Mouse (Mus musculus): ENCODE results near the gene Sgsm1. TPM values are rescaled to one million over a fixed set of nuclear protein-coding genes. Genes with fewer than 3 reads are reported as not detected.

Sgsm1 gene
- polyA plus RNA-seq, 1 experiment from 2014 or later, result 5.2 TPM

DNA sequence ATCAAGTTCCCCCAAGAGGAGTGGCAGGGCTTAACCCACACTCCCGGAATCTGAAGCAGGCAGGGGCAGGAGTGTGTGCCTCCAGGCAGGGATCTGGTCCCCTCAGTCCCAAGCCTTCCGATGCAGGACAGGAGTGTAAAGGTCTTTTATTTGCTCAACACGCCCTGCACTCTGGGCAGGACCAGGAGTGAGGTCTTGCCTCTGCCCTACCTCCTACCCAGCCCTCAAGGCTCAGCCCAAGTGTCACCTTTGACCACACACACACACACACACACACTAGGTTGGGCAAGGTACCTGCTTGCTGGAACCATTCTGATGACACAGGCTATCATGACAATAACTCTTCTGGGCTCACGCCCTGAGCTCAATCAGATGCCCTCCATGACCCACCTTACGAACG, 91.1 kb downstream of the Sgsm1 start:
- WGBS, result 59% methylated on average over 6 of the region's 6 CpGs
- H3K27me3 ChIP-seq (ENCODE audit: insufficient read depth, low read length), result peaks cover 7% of the 10 kb centered on the region; the same call in 1 of the 2 replicates
- no peak for ATAC-seq (ENCODE audit: insufficient read depth)
- DNase-seq, result no peak
- no peaks in the 10 kb centered on the region for H3K36me3 ChIP-seq (ENCODE audit: insufficient read depth)
- no peak overlapping the region for H3K27ac ChIP-seq (ENCODE audit: low read depth)
- TF ChIP-seq CTCF (IDR thresholded peaks at IDR 0.05; ENCODE audit: low read depth), result no peak
- H3K4me2 ChIP-seq, result no peak overlapping the region
- H3K4me3 ChIP-seq (ENCODE audit: low read depth, low read length), result no peak overlapping the region
- peaks cover 4% of the 10 kb centered on the region; the same call in 1 of the 2 replicates for H3K4me1 ChIP-seq (ENCODE audit: insufficient read depth)
- H3K9me3 ChIP-seq (ENCODE audit: low read depth, low read length), result no peaks in the 10 kb centered on the region
- H3K9ac ChIP-seq, result no peak overlapping the region

DNA sequence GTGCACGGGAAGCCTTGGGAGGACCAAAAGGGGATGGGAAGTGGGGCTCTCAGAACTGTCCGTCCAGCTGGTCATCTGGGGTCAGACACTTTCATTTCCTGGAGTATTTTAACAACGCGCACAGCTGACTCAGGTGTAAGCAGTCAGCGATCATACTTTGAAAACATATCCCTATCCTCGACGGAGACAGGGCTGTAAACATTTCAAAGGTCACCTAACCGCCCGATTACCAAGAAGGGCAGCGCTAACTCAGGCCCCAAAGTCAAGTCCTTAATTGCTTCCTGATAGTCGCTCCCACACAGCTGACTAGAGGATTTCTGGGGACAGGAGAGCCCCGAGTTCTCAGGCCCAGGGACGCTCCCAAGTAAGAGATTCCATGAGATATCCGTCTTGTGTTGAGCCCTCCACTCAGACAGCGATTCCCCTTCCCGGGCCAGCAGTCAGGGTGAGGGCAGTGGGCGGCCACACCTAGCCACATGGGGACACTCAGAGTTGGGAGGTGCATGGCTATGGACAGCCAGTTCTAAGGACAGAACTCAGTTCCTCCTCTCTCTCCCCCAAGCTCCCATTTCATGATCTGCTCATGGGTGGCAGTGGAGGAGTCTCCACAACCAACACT, 91.9 kb downstream of the Sgsm1 start:
- Histone ChIP-seq H3K4me2 (no peak overlapping the region), H3K9ac (no peak overlapping the region)
- WGBS, result 41% methylated on average over 17 of the region's 17 CpGs

GRCm38 (mm10) chr5:113217076-113217475, 93.5 kb downstream of the Sgsm1 start:
- DNase-seq (no peak), ATAC-seq (ENCODE audit: insufficient read depth) (no peak)
- no peaks in the 10 kb centered on the region for H3K9me3 ChIP-seq (ENCODE audit: low read depth, low read length)
- WGBS, result 71% methylated on average over 12 of the region's 12 CpGs
- no peak overlapping the region for H3K4me3 ChIP-seq (ENCODE audit: low read depth, low read length)
- H3K9ac ChIP-seq, result no peak overlapping the region
- H3K27ac ChIP-seq (ENCODE audit: low read depth), result no peak overlapping the region
- no peak for TF ChIP-seq CTCF (IDR thresholded peaks at IDR 0.05; ENCODE audit: low read depth)
- H3K4me1 ChIP-seq (ENCODE audit: insufficient read depth), result peaks cover 4% of the 10 kb centered on the region; the same call in 1 of the 2 replicates
- no peaks in the 10 kb centered on the region for H3K36me3 ChIP-seq (ENCODE audit: insufficient read depth)
- peaks cover 7% of the 10 kb centered on the region; the same call in 1 of the 2 replicates for H3K27me3 ChIP-seq (ENCODE audit: insufficient read depth, low read length)
- H3K4me2 ChIP-seq, result no peak overlapping the region

More for the DNA sequence above, 91.9 kb downstream of the Sgsm1 start:
- H3K4me1 ChIP-seq (ENCODE audit: insufficient read depth), result peaks cover 4% of the 10 kb centered on the region; the same call in 1 of the 2 replicates
- H3K9me3 ChIP-seq (ENCODE audit: low read depth, low read length), result no peaks in the 10 kb centered on the region
- TF ChIP-seq CTCF (IDR thresholded peaks at IDR 0.05; ENCODE audit: low read depth), result no peak
- ATAC-seq (ENCODE audit: insufficient read depth) (no peak), DNase-seq (no peak)
- H3K27me3 ChIP-seq (ENCODE audit: insufficient read depth, low read length), result peaks cover 7% of the 10 kb centered on the region; the same call in 1 of the 2 replicates
- H3K4me3 ChIP-seq (ENCODE audit: low read depth, low read length), result no peak overlapping the region
- no peaks in the 10 kb centered on the region for H3K36me3 ChIP-seq (ENCODE audit: insufficient read depth)
- H3K27ac ChIP-seq (ENCODE audit: low read depth), result no peak overlapping the region

DNA sequence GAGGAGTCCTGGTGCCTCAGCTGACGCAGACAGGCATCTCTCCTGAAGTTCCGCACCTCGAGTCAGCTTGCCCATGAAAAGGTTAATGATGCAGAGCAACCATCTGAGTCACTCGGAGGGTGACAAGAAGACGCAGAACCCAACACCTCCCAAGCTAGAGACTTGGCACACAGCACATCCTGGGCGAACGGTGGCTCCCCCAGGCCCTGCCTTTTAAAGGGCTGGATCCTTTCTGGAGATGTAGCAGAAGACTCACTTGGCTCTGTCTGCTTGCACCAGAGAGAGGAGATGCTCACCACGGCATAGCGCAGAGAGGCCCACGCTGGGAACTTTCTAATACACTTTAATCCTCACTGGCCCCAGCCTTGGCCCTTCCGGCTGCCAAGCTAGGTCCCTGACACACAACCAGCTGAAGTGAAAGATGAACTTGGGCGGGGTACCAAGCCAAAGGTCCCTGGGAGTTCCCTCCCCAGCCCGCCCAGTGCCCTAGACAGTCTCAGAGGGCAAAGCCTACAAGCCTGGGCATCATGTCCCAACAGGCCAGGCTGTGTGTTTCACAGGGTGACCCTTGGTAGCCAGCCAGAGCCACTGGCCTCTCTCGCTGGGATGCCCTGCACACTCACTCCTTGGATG, 94.1 kb downstream of the Sgsm1 start:
- no peak overlapping the region; the same call in 1 of the 2 replicates for H3K27ac ChIP-seq (ENCODE audit: low read depth)
- H3K4me3 ChIP-seq (ENCODE audit: low read depth, low read length), result no peak overlapping the region
- H3K27me3 ChIP-seq (ENCODE audit: insufficient read depth, low read length), result peaks cover 7% of the 10 kb centered on the region; the same call in 1 of the 2 replicates
- ATAC-seq (ENCODE audit: insufficient read depth) (no peak), DNase-seq (no peak)
- 62% methylated on average over 14 of the region's 14 CpGs for WGBS
- TF ChIP-seq CTCF (IDR thresholded peaks at IDR 0.05; ENCODE audit: low read depth), result no peak
- H3K4me1 ChIP-seq (ENCODE audit: insufficient read depth), result peaks cover 4% of the 10 kb centered on the region; the same call in 1 of the 2 replicates
- no peaks in the 10 kb centered on the region for H3K9me3 ChIP-seq (ENCODE audit: low read depth, low read length)
- no peak overlapping the region for H3K4me2 ChIP-seq
- no peak overlapping the region for H3K9ac ChIP-seq
- no peaks in the 10 kb centered on the region for H3K36me3 ChIP-seq (ENCODE audit: insufficient read depth)

GRCm38 (mm10) chr5:113215610-113216011, 95.0 kb downstream of the Sgsm1 start:
- Histone ChIP-seq H3K36me3 (ENCODE audit: insufficient read depth) (no peaks in the 10 kb centered on the region), H3K4me1 (ENCODE audit: insufficient read depth) (peaks cover 3% of the 10 kb centered on the region; the same call in 1 of the 2 replicates), H3K27ac (ENCODE audit: low read depth) (no peak overlapping the region), H3K9me3 (ENCODE audit: low read depth, low read length) (no peaks in the 10 kb centered on the region), H3K4me3 (ENCODE audit: low read depth, low read length) (no peak overlapping the region), H3K4me2 (no peak overlapping the region), H3K9ac (no peak overlapping the region), H3K27me3 (ENCODE audit: insufficient read depth, low read length) (peaks cover 5% of the 10 kb centered on the region; the same call in 1 of the 2 replicates)
- no peak for ATAC-seq (ENCODE audit: insufficient read depth)
- TF ChIP-seq CTCF (IDR thresholded peaks at IDR 0.05; ENCODE audit: low read depth), result no peak
- DNase-seq, result peak; percentile 19
- WGBS, result 63% methylated on average over 9 of the region's 9 CpGs

DNA sequence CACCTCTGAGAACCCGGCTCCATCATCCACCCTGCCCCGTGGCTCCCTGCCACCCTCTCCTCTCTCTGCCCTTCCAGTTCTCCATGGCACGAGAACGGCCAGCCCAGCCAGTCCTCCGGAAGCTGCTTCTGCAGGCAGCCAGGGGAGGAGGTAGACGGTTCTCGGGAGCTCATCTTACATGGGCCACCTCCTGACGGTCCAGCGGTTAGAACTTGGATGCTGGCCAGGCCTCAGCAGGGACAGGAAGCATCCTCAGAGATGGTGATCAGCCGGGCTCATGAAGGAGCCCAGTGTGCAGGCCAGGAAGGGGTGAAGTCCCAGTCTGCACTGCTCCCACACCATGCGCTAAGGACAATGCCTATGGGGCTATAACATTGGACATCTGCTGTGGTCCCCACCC, 96.1 kb downstream of the Sgsm1 start:
- H3K36me3 ChIP-seq (ENCODE audit: insufficient read depth), result no peaks in the 10 kb centered on the region
- ATAC-seq (ENCODE audit: insufficient read depth), result peak; percentile 26
- H3K27ac ChIP-seq (ENCODE audit: low read depth), result 0 out of 2 replicates have a peak overlapping the region, but pooled peaks have one; percentile 4
- no peak overlapping the region for H3K4me3 ChIP-seq (ENCODE audit: low read depth, low read length)
- TF ChIP-seq CTCF (IDR thresholded peaks at IDR 0.05; ENCODE audit: low read depth), result no peak
- no peak overlapping the region for H3K9ac ChIP-seq
- 30% methylated on average over 11 of the region's 11 CpGs for WGBS
- peaks cover 4% of the 10 kb centered on the region; the same call in 1 of the 2 replicates for H3K4me1 ChIP-seq (ENCODE audit: insufficient read depth)
- H3K4me2 ChIP-seq, result no peak overlapping the region
- DNase-seq, result peak; percentile 70
- H3K9me3 ChIP-seq (ENCODE audit: low read depth, low read length), result no peaks in the 10 kb centered on the region
- no peaks in the 10 kb centered on the region for H3K27me3 ChIP-seq (ENCODE audit: insufficient read depth, low read length)

DNA sequence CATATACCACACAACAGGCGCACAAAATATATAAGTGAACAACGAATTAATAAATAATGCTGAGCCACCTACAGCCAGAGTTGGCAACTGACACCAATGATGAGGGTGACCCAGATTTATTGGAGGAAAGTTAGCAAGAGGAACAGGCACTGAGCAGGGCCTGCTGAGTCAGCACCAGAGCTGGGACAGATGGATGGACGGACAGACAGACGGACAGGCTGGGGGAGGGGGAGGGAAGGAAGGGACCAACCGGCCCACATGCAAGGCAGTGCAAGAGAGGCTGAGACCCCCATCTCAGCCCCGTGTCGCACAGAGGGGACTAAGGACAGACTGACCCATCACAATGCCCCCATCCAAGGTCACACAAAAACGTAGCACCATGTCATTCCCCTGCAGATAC, 96.5 kb downstream of the Sgsm1 start:
- H3K4me1 ChIP-seq (ENCODE audit: insufficient read depth), result peaks cover 7% of the 10 kb centered on the region; the same call in 1 of the 2 replicates

More for the DNA sequence above, 96.5 kb downstream of the Sgsm1 start:
- Histone ChIP-seq H3K4me3 (ENCODE audit: low read depth, low read length) (no peak overlapping the region), H3K36me3 (ENCODE audit: insufficient read depth) (no peaks in the 10 kb centered on the region), H3K9me3 (ENCODE audit: low read depth, low read length) (no peaks in the 10 kb centered on the region), H3K4me2 (no peak overlapping the region), H3K27me3 (ENCODE audit: insufficient read depth, low read length) (no peaks in the 10 kb centered on the region), H3K9ac (no peak overlapping the region), H3K27ac (ENCODE audit: low read depth) (0 out of 2 replicates have a peak overlapping the region, but pooled peaks have one; percentile 4)
- no peak for DNase-seq
- no peak for TF ChIP-seq CTCF (IDR thresholded peaks at IDR 0.05; ENCODE audit: low read depth)
- 81% methylated on average over 8 of the region's 8 CpGs for WGBS
- no peak for ATAC-seq (ENCODE audit: insufficient read depth)
